Mouse (Mus musculus) neural tube, embryonic 14.5 days (tissue): ENCODE data around the gene Srprb. TPM values are rescaled to one million over a fixed set of nuclear protein-coding genes. Genes with fewer than 3 reads are reported as not detected.

ENCODE experiments used
- ATAC-seq: fragments of 200-750 bp; cut with Nextera tagmentation; 2 replicates; pipeline ENCODE4 v1.8.0; 2017; ENCODE audit warnings: low read depth, mild to moderate bottlenecking, moderate TSS enrichment, moderate library complexity
- H3K27ac ChIP-seq: fragments of 300-500 bp; sonication (generic); 2 replicates; pipeline ENCODE4 v1.5.1; 2014; ENCODE audit warnings: low read depth, mild to moderate bottlenecking, control low read depth, low read length, moderate library complexity, mixed read lengths
- H3K27me3 ChIP-seq: fragments of 300-500 bp; sonication (generic); 2 replicates; pipeline ENCODE4 v1.6.1; 2014; ENCODE audit warnings: low read length; ENCODE audit not compliant: control insufficient read depth, insufficient read depth
- H3K36me3 ChIP-seq: fragments of 300-500 bp; sonication (generic); 2 replicates; pipeline ENCODE4 v1.6.1; 2014; ENCODE audit warnings: low read length, mixed read lengths; ENCODE audit not compliant: control insufficient read depth, insufficient read depth
- H3K4me1 ChIP-seq: fragments of 300-500 bp; sonication (generic); 2 replicates; pipeline ENCODE4 v1.6.1; 2014; ENCODE audit warnings: low read length; ENCODE audit not compliant: control insufficient read depth, insufficient read depth
- H3K4me2 ChIP-seq: fragments of 300-500 bp; sonication (generic); 2 replicates; pipeline ENCODE4 v1.6.1; 2014; ENCODE audit warnings: mild to moderate bottlenecking, low read depth, low read length, control low read depth
- H3K4me3 ChIP-seq: fragments of 300-500 bp; sonication (generic); 2 replicates; pipeline ENCODE4 v1.5.1; 2014; ENCODE audit warnings: low read depth, low read length, control low read depth, mixed read lengths
- H3K9ac ChIP-seq: fragments of 300-500 bp; sonication (generic); replicated peaks from 2 replicates; pipeline ENCODE4 v1.6.1; 2014; ENCODE audit warnings: low read depth, mild to moderate bottlenecking, control low read depth, low read length, mixed read lengths
- H3K9me3 ChIP-seq: fragments of 300-500 bp; sonication (generic); 2 replicates; pipeline ENCODE4 v1.6.1; 2016; ENCODE audit warnings: low read length; ENCODE audit not compliant: control insufficient read depth
- WGBS: fragments of 180-500 bp; shearing (Covaris S2); extraction: QIAGEN DNeasy Blood & Tissue Kit; methylation state at CpG from one replicate; pipeline ENCODE4 v1.1.7; 2014; 5-methylcytosine and 5-hydroxymethylcytosine counted together
- polyA plus RNA-seq: library from polyadenylated mRNA; unstranded; fragments of >200 nt; fragmentation: Nextera tagmentation; extraction: Ambion mirVana; gene quantifications from 2 replicates; pipeline ENCODE4 v1.2.1, GENCODE M21; 2014

Gene Srprb
- polyA plus RNA-seq, 1 experiment from 2014 or later, result 57.3 TPM

- Histone ChIP-seq H3K9me3 (no peaks in the 10 kb centered on the region), H3K9ac (no peak overlapping the region), H3K27me3 (no peaks in the 10 kb centered on the region), H3K4me3 (no peak overlapping the region), H3K4me1 (peaks cover 33% of the 10 kb centered on the region), H3K36me3 (0 out of 2 replicates have a peak, but pooled peaks cover 9% of the 10 kb centered on the region), H3K4me2 (no peak overlapping the region), H3K27ac (no peak overlapping the region)
- ATAC-seq, result no peak; the same call in 1 of the 2 replicates
- WGBS, result 50% methylated on average over 4 of the region's 4 CpGs
Measured at GRCm38 (mm10) chr9:103143881-103144280, 58.1 kb downstream of the Srprb start.

GRCm38 (mm10) chr9:103141266-103141665 is 60.7 kb downstream of the Srprb start:
- H3K9ac ChIP-seq, result no peak overlapping the region
- H3K4me1 ChIP-seq, result peaks cover 19% of the 10 kb centered on the region
- ATAC-seq, result no peak
- 0 out of 2 replicates have a peak, but pooled peaks cover 9% of the 10 kb centered on the region for H3K36me3 ChIP-seq
- WGBS, result 91% methylated on average over 7 of the region's 7 CpGs
- H3K4me2 ChIP-seq, result no peak overlapping the region
- no peaks in the 10 kb centered on the region for H3K27me3 ChIP-seq
- no peak overlapping the region for H3K27ac ChIP-seq
- H3K4me3 ChIP-seq, result no peak overlapping the region
- no peaks in the 10 kb centered on the region for H3K9me3 ChIP-seq

- no peak overlapping the region for H3K4me2 ChIP-seq
- H3K27ac ChIP-seq, result no peak overlapping the region
- no peaks in the 10 kb centered on the region for H3K27me3 ChIP-seq
- H3K36me3 ChIP-seq, result 0 out of 2 replicates have a peak, but pooled peaks cover 9% of the 10 kb centered on the region
- H3K4me3 ChIP-seq, result no peak overlapping the region
- ATAC-seq, result no peak
- 85% methylated on average over 6 of the region's 6 CpGs for WGBS
- H3K9ac ChIP-seq, result no peak overlapping the region
- H3K9me3 ChIP-seq, result no peaks in the 10 kb centered on the region
- peaks cover 12% of the 10 kb centered on the region for H3K4me1 ChIP-seq
Measured at GRCm38 (mm10) chr9:103140384-103140783, 61.6 kb downstream of the Srprb start.

- Histone ChIP-seq H3K4me3 (no peak overlapping the region), H3K36me3 (0 out of 2 replicates have a peak, but pooled peaks cover 9% of the 10 kb centered on the region), H3K27me3 (no peaks in the 10 kb centered on the region), H3K9me3 (no peaks in the 10 kb centered on the region), H3K4me2 (no peak overlapping the region), H3K27ac (no peak overlapping the region), H3K4me1 (peaks cover 10% of the 10 kb centered on the region), H3K9ac (no peak overlapping the region)
- WGBS, result 45% methylated on average over 6 of the region's 6 CpGs
- no peak for ATAC-seq
Measured at GRCm38 (mm10) chr9:103139481-103139880, 62.5 kb downstream of the Srprb start.

Other genes with a start within 250 kb of the Srprb start
- 1.0 and 3.4 TPM in 2 replicates for gene Slco2a1, start 213.4 kb downstream of the Srprb start, polyA plus RNA-seq
- 92.1 and 95.2 TPM in 2 replicates for gene Rab6b, start 90.3 kb downstream of the Srprb start, polyA plus RNA-seq
- 0.68 and 2.1 TPM in 2 replicates for gene Gm20425, start 28.2 kb upstream of the Srprb start, polyA plus RNA-seq
- 28.0 and 47.3 TPM in 2 replicates for gene Trf, start 28.3 kb upstream of the Srprb start, polyA plus RNA-seq
- gene 1300017J02Rik, start 102.9 kb upstream of the Srprb start, polyA plus RNA-seq, result 0.40 and 0.68 TPM in 2 replicates
- gene Topbp1, start 103.1 kb upstream of the Srprb start, polyA plus RNA-seq, result 13.7 and 22.0 TPM in 2 replicates
- gene Cdv3, start 163.7 kb upstream of the Srprb start, polyA plus RNA-seq, result 53.1 and 71.5 TPM in 2 replicates